Mouse (Mus musculus): ENCODE data around the gene Tmem140. TPM values are rescaled to one million over a fixed set of nuclear protein-coding genes. Genes with fewer than 3 reads are reported as not detected.

Gene Tmem140
- polyA plus RNA-seq, 2 experiments: 1.7 to 2.9 TPM

- DNase-seq (ENCODE audit: low read depth in 3 of 3, low spot score in 3 of 3): no peak
- peak overlapping the region; percentile 62 for H3K9ac ChIP-seq (replicated peaks)
Observed at GRCm38 (mm10) chr6:34906661-34907060, 43.7 kb downstream of the Tmem140 start.

DNA sequence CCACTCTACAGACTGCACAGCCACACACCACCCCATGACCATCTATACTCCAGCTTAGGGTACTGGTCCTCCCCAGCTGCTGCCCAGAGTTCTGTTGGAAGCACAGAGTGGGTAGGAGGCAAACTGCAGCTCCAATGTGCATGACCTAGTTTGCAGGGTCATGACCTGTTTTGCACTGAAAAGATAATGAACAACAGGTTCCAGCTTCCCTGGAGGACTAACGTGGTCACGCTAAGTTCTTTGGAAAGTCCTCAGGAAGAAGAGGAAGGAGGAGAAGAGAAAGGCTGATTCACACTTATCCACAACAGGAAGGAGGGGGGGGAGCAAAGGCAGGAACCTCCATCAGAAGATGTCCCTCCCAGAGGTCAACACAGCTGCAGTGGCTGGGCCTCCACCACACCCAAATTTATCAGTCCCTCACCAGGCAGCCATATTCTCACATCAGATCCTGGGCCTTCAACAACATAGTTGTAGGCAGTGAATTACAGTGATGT lies 44.2 kb downstream of the Tmem140 start:
- DNase-seq (ENCODE audit: low read depth in 3 of 3, low spot score in 3 of 3) (peak; percentile 72 to 77 (median 74)), ATAC-seq (ENCODE audit: insufficient read depth) (peak; percentile 80)
- peak overlapping the region; percentile 87 for H3K4me2 ChIP-seq (ENCODE audit: low read depth)
- peaks cover 67% of the 10 kb centered on the region for H3K36me3 ChIP-seq (replicated peaks; ENCODE audit: control insufficient read depth, insufficient read depth, low read depth)
- TF ChIP-seq EP300 (IDR thresholded peaks at IDR 0.05; ENCODE audit: low read depth) (peak; percentile 75), CTCF (IDR thresholded peaks at IDR 0.05; ENCODE audit: low read depth) (no peak)
- peak overlapping the region; percentile 98 for H3K27ac ChIP-seq
- peak overlapping the region; percentile 62 for H3K9ac ChIP-seq (replicated peaks)
- H3K4me1 ChIP-seq (replicated peaks; ENCODE audit: control insufficient read depth in 2 of 2, insufficient read depth in 2 of 2, low read length in 1 of 2): peaks cover 47 to 50% of the 10 kb centered on the region in 2 experiments
- H3K27me3 ChIP-seq (ENCODE audit: control insufficient read depth, insufficient read depth, low read length): no peaks in the 10 kb centered on the region
- peak overlapping the region; percentile 26 to 36 for H3K4me3 ChIP-seq (ENCODE audit: insufficient read depth in 1 of 2, low read depth in 2 of 2, low read length in 2 of 2)
- H3K9me3 ChIP-seq (ENCODE audit: control insufficient read depth, low read length): no peaks in the 10 kb centered on the region
- 19% methylated on average over 2 of the region's 2 CpGs for WGBS (ENCODE audit: insufficient replicate concordance)

More at GRCm38 (mm10) chr6:34906661-34907060, 43.7 kb downstream of the Tmem140 start:
- TF ChIP-seq CTCF (IDR thresholded peaks at IDR 0.05; ENCODE audit: low read depth) (no peak), EP300 (IDR thresholded peaks at IDR 0.05; ENCODE audit: low read depth) (no peak)
- Histone ChIP-seq H3K4me2 (ENCODE audit: low read depth) (peak overlapping the region; percentile 87), H3K4me3 (ENCODE audit: insufficient read depth in 1 of 2, low read depth in 2 of 2, low read length in 2 of 2) (peak overlapping the region; percentile 26 to 32; a peak in 3 of 4 replicates), H3K27ac (peak overlapping the region; percentile 98), H3K9me3 (ENCODE audit: control insufficient read depth, low read length) (no peaks in the 10 kb centered on the region), H3K27me3 (ENCODE audit: control insufficient read depth, insufficient read depth, low read length) (no peaks in the 10 kb centered on the region), H3K4me1 (replicated peaks; ENCODE audit: control insufficient read depth in 2 of 2, insufficient read depth in 2 of 2, low read length in 1 of 2) (peaks cover 47% of the 10 kb centered on the region in 2 experiments), H3K36me3 (replicated peaks; ENCODE audit: control insufficient read depth, insufficient read depth, low read depth) (peaks cover 73% of the 10 kb centered on the region)
- ATAC-seq (ENCODE audit: insufficient read depth): no peak
- 83% methylated on average over 4 of the region's 4 CpGs for WGBS (ENCODE audit: insufficient replicate concordance)

GRCm38 (mm10) chr6:34907696-34908260 lies 44.8 kb downstream of the Tmem140 start:
- 61% methylated on average over 18 of the region's 18 CpGs for WGBS (ENCODE audit: insufficient replicate concordance)
- peak overlapping the region; percentile 62 for H3K9ac ChIP-seq (replicated peaks)
- peak overlapping the region; percentile 31 to 36 for H3K4me3 ChIP-seq (ENCODE audit: insufficient read depth in 1 of 2, low read depth in 2 of 2, low read length in 2 of 2)
- H3K4me2 ChIP-seq (ENCODE audit: low read depth): peak overlapping the region; percentile 87
- no peaks in the 10 kb centered on the region for H3K9me3 ChIP-seq (ENCODE audit: control insufficient read depth, low read length)
- H3K36me3 ChIP-seq (replicated peaks; ENCODE audit: control insufficient read depth, insufficient read depth, low read depth): peaks cover 61% of the 10 kb centered on the region
- ATAC-seq (ENCODE audit: insufficient read depth): peak; percentile 40
- TF ChIP-seq CTCF (IDR thresholded peaks at IDR 0.05; ENCODE audit: low read depth) (0 out of 2 replicates have a peak, but pooled peaks have one; percentile 3), EP300 (IDR thresholded peaks at IDR 0.05; ENCODE audit: low read depth) (no peak; the same call in 1 of the 2 replicates)
- peaks cover 47 to 52% of the 10 kb centered on the region in 2 experiments for H3K4me1 ChIP-seq (replicated peaks; ENCODE audit: control insufficient read depth in 2 of 2, insufficient read depth in 2 of 2, low read length in 1 of 2)
- DNase-seq (ENCODE audit: low read depth in 3 of 3, low spot score in 3 of 3): no peak
- H3K27me3 ChIP-seq (ENCODE audit: control insufficient read depth, insufficient read depth, low read length): no peaks in the 10 kb centered on the region
- H3K27ac ChIP-seq: peak overlapping the region; percentile 98

- Histone ChIP-seq H3K9ac (replicated peaks) (peak overlapping the region; percentile 79), H3K27ac (peak overlapping the region; percentile 62), H3K9me3 (ENCODE audit: control insufficient read depth, low read length) (no peaks in the 10 kb centered on the region), H3K4me3 (ENCODE audit: insufficient read depth in 1 of 2, low read depth in 2 of 2, low read length in 2 of 2) (peak overlapping the region; percentile 74 to 95), H3K36me3 (replicated peaks; ENCODE audit: control insufficient read depth, insufficient read depth, low read depth) (peaks cover 41% of the 10 kb centered on the region), H3K27me3 (ENCODE audit: control insufficient read depth, insufficient read depth, low read length) (no peaks in the 10 kb centered on the region), H3K4me2 (ENCODE audit: low read depth) (peak overlapping the region; percentile 87), H3K4me1 (replicated peaks; ENCODE audit: control insufficient read depth in 2 of 2, insufficient read depth in 2 of 2, low read length in 1 of 2) (peaks cover 46 to 53% of the 10 kb centered on the region in 2 experiments)
- WGBS (ENCODE audit: insufficient replicate concordance): 40% methylated on average over 8 of the region's 8 CpGs
- ATAC-seq (ENCODE audit: insufficient read depth) (no peak), DNase-seq (ENCODE audit: low read depth in 3 of 3, low spot score in 3 of 3) (no peak)
- TF ChIP-seq CTCF (IDR thresholded peaks at IDR 0.05; ENCODE audit: low read depth) (no peak), EP300 (IDR thresholded peaks at IDR 0.05; ENCODE audit: low read depth) (no peak)
Observed at GRCm38 (mm10) chr6:34909631-34910345, 46.8 kb downstream of the Tmem140 start.
